Mouse (Mus musculus) lung, postnatal 25 days (tissue): ENCODE data around the gene Lyrm9.

Experiments used
- DNase-seq: peaks from one replicate; pipeline ENCODE4 v3.0.0; 2022; ENCODE audit warnings: low spot score

The Lyrm9 gene

DNA sequence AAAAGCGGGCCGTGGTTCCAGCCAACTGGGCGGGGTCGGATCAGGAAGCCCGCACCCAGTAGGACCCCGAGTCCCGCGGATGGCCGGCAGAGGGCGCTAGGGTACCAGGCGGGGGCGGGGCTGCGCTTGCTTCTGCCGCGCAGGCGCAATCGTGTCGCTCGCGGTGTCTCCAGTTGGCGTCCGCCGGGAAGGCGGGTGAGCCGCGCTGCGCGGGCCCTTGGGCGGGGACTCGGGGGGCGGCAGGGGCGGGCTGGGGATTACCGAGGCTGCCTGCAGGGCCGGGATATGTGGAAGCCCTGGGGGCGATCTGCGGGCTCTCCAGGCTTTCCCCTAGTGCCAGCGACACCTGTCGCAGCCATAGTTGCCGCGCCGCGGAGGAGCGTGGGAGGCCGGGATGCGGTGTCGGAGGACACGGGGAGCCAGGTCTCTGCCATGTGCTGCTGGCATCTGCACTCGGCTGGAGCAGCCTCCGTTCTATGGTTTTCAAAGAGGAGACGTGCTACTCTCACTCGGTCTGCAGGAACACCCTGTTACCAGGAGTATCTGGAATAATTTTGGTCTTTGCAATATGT lies at the start of gene Lyrm9:
Lyrm9 (plus strand) TSS at position 143 of the 572 bp plus-strand sequence.
- peak; percentile 96 for DNase-seq

DNA sequence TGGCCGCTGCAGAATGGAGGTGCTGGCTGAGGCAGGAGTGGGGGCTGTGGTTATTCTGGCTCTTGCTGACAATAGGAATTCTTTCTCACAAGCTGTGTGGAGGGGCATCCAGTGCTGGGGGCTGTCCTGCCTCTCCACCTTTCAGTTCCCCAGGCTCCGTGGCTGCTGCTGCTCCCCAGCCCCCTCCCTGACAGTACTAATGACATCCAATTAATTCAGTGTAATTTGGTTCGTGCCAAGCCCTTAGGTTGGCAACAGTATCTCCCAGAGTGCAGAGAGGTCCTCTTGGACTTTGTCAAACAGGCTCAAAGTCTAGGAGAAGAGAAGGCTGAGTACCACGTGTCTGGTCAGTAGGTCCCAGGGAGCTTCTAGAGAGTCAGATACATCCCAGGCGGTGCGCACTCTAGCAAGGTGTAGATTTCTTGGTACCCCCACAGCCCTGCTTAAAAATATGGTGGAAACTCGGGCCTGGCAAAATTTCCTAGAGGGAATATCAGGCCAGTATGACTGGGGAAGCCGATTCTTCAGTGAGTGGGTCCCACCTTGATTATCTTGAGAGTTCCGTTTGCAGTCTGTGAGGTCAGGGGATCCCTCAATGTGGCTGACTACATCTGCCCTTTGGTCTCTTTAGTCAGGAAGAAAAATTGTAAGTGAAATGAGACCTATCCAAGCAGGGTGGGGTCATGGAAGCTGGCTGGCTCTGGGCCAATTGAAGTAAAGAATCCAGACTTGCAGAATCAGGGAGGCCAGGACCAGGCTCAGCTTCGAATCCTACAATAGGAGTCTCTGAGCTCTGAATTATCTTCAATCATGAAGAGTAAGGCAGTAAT lies 48.3 kb upstream of the Lyrm9 start:
- DNase-seq = no peak

DNA sequence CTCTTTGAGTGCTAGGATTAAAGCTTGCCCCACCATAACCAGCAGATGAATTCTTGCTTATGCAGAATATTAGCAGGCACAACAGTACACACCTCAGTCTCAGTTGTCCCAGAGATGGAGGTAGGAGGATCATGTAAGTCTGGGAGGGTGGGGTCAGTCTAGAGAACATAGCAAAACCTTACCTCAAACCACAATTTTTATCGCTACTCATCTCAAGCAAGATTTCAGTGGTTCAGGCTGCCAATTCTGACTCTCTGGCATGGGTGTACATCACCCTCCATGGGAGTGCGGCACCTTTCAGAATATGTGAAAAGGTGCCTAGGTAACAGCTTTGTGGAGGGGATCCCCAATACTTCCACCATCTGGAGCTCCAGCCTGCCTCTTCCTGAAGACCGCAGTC lies 46.4 kb upstream of the Lyrm9 start:
- DNase-seq = no peak

DNA sequence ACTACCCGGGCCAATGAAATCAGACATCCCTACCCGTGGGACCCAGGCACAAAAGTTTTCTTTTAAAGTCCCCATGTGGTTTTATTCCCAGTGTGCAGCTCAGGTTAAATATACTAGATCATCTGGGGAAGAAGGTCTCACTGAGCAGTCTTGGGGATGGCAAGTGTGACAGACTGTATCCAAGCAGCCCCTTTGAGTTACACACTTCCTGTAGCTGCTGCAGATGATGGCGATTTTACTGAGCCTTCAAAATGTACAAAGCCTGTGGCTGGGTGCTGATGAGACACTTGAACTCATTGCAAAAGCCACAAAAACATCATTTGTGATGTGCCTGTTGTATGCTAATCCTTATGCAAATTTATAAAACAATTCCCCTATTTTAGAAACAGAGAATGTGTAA lies 45.8 kb upstream of the Lyrm9 start:
- DNase-seq = no peak

DNA sequence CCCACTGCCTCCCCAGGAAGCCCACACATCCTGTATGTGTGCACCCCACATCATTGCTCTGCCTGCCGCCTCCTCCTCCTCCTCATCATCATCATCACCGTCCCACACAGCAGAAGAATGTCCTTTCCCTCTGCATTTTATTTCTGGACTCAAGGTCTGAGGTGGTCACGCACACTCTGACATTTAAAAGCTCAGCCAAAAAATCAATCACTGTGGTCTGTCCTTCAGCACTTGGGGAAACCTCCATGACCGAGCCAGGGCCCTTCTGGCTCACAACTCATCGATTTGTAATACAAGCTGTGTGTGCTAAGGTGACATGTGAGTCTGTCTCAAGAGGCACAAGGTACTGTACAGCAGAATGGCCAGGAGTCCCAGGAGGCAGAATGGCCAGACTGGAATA lies 44.1 kb upstream of the Lyrm9 start:
- no peak for DNase-seq

DNA sequence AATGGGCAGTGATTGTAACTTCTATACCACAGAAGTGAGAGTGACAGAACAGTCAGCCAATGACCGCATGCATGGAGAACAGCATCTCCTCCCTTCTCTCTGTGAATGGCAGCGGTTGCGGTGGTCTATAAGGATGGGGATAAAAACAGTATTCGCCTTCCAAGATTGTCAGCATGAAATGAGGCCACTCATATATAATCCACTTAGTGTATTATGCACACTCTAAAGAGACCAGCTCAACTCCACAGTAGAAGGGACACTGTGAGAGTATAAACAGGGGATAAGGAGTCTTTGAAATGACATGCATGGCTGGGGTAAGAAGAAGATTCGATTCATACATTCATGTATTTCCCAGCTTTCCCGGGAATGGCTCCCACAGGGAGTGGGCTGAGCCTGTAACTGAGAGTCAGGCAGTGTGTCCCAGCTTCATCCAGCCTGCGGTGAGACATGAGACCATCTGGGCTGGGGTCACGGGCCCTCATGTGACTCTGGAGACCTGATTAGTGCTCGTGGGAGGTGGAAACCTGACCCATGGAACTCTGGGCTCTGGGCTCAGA lies 43.5 kb upstream of the Lyrm9 start:
- DNase-seq = no peak

DNA sequence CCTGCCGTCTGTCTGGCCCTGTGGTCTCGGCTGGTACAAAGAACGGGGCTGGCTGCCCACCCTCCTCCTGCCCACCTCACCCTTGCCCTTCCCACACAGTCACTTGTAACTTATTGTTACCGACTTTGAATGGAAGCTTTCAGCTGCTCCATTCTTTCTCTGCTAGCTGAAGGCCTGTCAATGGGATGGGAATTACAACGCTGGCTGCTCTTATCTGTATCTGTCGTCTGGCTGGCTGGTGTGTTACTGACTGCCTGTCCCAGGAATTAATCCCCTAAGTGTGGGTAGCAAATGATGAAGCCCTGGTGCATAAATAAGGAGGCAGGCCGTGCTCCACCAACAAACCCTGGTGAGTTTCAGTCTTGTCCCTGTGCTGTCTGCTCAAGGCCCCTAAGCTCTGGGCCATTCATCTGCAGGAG lies 40.4 kb upstream of the Lyrm9 start:
- no peak for DNase-seq

DNA sequence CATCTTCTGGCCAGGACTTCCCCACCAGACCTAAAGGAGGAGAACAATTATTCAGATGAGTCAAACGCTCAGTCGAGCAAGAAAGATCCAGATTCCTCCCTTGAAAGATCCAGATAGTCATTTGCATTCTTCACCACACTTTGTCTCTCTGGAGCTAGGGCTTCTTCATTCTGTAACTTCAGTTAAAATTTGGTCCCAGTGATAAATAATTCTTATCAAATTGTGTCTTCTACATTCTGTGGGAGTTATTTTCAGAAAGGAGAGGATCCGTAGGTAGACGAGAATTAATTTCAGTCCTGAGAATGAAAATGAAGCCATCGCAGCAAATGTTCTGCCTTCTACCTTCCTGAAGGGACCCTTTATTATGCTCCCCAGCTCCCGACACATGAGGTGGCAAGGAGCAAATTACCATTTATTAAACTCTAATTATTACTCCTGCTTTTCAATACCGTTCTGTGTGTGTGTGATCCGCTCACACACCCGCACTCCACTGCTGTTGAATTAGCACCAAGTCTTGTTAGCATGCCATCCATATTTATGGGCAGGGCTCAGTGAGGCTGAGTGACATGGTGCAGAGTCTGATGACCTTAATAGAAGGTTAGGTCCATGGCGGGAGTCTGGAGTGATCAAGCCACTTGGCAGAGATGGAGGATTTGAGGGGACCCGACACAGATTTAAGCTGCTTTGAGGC lies 36.9 kb upstream of the Lyrm9 start:
- DNase-seq = no peak

DNA sequence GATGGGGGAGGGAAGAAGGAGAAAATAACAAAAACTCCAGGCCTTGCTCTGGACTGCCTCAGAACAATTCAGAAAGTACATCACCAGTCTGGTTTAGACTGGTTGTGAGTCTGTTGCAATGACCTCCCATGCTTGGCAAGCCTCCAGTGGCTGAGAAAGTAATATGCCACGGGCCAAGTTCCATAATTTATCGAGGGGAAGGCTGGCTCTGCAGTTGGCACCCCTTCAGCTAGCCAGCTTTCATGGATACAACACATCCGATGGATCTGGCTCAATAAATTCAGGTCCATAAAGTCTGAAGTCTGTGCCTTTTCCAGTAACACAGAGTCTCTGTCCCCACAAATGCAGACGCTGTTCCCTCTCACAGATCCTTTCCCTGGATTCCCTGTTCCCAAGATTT lies 34.8 kb upstream of the Lyrm9 start:
- peak; percentile 60 for DNase-seq

DNA sequence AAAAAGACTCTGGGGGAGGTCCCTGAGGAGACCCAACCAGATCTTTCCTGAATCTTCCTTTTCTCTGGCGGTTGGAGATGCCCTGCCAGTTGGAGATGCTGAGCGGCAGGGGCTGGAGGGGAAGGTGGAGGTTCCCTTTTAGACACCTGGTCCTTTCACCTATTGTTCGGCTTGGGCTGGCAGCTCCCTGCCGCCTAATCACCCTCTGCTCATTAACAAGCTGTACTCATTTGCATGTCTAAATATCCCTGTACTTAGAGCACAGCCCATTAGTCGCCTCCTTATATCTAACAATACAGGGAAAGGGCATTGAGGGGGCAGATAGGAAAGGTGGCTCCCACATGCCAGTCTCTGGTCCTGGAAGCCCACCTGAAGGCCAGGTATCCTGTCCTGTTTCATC lies 34.3 kb upstream of the Lyrm9 start:
- no peak for DNase-seq

DNA sequence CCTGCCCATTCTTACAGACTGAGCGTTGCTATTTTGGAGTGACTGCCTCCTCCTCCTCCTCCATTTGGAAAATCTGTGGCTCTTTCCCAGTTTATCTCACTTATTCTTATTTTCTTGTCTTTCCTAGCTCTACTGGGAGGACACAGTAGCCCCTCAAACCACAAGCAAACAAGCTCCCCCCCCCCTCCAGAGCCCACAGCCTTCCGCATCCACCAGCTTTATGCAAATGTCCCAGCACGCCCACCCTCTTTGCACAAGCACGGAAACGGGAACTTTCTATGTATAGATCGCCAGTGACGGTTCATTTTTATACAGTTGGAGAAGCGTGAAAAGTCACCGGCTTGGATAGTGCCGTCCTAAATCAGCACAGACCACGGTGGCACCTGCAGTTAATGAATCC lies 33.9 kb upstream of the Lyrm9 start:
- no peak for DNase-seq

DNA sequence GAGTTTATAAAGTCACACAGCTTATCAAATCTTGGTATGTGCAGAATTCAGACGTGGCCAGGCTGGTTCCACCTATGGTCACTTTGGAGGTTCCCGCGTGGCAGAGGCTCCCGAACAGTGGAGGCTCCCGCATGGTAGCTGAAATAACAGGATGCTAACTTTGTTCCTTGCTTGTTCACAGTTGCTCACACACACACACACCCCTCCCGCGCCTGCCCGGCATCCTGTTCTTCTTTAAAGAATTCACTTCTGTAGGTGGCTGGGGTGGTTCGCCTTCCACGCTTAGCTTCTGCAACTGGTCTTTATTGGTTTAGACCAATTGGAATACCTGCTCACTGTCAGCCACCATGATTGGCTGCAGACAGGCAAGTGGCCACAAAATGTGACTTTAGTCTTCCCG lies 33.3 kb upstream of the Lyrm9 start:
- no peak for DNase-seq

DNA sequence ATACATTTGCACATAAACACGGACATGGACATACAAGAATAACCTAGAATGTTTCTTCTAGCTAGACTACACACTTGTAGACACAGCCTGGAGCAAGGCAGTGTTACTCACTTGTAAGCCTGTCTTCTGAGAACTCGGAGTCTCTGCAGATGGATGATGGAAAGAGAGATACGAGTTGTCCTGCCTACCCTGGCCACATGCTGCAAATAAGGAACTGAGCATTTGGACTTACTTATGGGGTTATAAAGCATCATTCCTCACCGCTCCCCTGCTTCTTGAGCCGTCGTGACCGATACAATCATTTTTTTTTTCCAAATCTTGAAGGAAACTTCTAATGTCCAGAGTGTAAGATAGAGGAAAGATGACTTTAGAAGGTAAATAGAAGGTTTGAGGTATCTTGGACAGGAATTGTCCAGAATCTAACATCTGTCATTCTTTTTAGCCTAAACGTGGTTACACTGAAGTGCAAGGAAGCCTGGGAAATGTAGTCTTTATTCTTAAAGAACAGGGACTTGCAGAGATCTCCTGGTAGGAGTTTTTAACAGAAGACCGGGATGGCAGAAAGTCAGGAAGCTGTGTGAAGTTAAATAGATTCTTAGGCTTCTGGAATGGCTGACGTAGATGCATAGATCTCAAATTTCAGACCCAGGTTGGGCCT lies 30.2 kb upstream of the Lyrm9 start:
- no peak for DNase-seq

DNA sequence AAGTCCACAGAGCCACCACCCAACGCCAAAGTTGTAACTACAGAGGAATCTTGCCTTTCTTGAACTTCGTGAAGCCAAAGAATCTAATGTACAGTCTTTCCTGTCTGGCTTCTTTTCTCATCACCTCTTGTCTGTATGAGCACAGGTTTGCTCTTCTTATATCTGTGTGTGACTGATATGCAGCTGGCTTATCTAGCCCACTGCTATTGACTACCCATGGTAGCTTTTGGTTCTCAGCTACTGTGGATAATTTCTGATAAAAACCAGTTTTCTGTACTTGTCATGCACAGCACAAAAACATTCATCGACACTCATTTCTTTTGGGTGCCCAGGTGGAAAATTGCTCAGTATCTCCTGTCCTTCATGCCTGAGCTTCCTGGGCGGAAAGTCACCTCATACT lies 25.3 kb upstream of the Lyrm9 start:
- DNase-seq = no peak

DNA sequence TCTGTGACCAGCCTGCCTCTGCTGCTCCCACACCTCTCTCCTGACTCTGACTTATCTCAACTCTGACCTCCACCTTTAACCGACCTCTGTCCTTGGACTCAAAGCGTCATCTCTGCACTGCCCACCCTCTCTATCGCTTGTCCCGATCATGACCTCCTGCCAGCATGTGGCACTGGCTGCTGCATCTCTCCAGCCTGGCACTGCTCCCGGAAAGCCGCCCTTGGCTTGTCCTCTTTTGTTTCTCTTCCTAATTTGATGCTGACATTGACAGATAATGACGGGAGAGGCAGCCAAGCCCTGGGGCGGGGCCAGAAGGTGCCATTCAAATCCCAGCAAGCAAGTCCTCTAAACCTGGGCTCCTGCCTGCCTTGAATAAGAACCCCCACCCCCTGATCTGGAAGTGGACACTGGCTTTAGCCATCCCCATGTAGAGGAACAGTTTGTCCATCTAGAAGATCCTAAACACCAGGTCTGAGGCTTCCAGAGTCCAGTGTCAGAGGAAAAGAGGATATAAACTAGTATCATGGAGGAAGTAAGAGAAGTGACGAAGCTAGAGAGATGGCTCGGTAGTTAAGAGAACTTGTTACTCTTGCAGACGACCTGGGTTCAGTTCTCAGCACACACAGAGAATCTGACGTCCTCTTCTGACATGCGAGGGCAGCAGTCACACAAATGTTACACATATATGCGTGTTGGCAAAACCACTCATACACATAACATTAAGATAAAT lies 22.6 kb upstream of the Lyrm9 start:
- peak; percentile 84 for DNase-seq

DNA sequence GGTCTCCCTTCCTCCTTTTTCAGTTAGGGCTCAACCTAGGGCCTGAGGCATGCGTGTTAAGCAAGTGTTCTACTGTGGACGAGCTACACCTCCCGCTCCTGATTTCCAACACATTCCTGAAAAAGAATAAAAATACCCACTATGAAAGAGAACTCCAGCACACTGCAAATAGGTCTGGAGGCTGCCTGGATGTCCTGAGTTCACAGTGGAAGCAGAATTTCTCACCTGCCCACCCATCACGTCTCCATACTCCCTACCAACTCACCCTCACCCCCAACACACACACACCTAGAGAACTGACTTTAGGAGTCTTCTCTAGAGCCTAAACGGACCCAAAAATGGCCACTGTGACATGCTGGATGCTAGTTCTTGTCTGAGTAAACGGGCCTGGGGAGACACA lies 21.8 kb upstream of the Lyrm9 start:
- DNase-seq = no peak

DNA sequence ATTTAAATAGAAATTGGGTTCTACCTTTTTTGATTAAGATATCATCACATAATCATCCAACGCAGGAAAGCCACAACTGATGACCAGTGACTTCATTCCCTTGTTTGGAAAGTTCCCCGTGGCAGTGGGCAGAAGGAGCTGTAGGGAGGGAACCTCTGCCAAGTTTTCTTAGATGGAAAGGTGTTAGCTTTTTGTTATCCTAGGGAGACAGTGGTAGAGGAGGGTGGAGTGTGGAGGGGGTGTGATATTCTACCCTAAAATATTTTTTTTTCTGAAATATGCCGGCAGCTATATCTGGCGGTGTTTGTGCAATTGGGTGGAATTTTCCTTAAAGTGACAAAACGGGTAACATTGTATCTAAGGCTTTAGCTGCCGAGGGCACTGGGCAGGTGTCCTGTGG lies 21.2 kb upstream of the Lyrm9 start:
- DNase-seq = no peak

DNA sequence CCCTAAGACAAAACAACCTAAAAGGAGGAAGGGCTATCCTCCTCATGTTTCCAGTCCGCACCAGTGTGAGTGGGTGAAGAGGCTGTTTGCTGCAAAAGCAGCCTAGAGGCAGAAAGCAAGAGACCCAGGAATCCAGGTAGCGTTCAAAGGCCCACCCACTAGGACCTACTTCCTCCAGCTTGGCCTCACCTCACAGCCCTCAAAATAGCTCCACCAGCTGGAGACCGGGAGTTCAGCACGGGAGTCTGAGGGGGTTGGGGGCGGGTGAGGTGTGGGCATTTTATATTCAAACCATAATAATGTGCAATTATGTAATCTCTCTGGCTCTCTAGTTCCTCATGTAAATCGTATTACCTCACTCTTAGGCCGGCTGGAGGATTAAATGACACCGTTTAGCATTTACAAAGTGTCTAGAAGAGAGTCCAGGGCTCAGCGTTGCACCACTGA lies 20.7 kb upstream of the Lyrm9 start:
- no peak for DNase-seq

DNA sequence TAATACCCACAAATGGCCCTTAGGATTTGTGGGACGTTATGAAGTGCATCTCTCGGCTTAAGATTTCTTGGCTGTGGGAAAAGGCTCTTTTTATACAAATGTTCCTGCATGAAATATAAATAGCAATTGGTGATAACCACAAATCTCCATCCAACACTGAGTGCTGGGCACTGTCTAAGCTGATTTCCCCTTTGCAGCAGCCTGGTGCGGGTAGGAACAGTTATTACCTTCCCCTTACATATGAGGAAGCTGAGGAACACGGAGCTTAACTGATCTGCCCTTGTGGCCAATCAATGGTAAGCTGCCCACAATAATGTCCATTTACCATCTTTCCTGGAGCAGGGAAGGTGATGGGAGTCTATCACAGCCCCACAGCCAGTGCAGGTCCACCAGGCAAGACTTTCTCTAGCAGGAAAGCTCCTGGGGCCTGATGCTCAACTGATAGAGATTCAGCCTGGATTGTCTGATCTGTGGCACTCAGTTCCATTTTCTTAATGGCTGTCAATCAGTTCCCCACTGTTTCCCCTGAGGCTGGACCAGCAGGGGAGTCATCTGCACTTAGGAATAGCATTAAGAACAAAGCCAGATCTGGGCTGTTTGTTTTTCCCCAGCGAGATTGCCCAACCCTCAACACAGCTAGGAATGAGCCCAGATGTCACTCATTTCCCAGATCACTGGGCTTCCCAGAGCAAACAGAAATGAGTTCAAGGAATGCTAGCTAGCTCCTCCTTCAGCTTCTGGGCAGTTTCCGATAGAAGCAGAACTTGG lies 18.9 kb upstream of the Lyrm9 start:
- no peak for DNase-seq

DNA sequence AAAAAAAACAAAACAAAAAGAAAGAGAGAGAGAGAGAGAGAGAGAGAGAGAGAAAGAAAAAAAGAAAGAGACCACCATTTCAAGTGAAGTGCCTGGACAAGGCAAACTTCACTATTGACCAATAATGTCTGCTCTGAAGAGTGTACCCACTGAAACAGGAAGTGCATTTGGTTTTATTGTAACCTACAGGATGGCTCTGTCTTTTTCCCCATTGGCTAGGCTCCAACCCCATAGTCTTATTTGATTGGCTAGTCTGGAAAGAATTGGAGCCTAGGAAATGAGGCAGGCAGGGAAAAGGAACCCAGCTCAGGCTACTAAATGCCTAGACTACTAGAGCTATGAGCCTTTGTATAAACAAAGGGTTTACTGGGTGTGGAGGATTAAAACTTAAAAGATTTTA lies 17.0 kb upstream of the Lyrm9 start:
- no peak for DNase-seq

DNA sequence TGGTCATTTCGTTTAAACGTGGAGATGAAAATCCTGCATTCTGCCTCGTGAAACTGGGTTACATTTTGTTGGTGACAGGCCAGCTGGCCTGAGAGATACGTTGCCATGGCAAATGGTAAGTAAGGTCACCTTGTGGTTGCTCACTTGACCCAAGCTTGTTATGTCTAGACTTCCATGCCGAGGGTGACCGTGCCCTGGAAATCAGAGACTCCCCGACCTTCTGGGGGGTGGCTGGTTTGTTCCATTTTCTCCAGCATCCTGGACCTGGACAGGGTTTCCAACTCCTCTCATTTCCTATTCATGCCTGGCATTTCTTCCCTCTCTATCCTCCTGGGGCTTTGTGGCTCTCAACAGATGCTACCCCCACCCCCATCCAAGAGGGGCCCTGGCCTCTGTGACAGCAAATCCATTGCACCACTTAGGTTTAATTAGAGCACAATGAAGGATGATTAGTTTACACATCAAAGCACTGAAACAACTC lies 11.9 kb upstream of the Lyrm9 start:
- no peak for DNase-seq
